Mouse (Mus musculus) liver, embryonic 14.5 days (tissue): Measurements from ENCODE around the gene Nr1i3.

ENCODE experiments used
- CTCF ChIP-seq: IDR thresholded peaks from 2 replicates; pipeline ENCODE4 v1.5.1; 2016; ENCODE audit warnings: antibody characterized with exemption, low read depth, control low read depth
- EP300 ChIP-seq: IDR thresholded peaks from 2 replicates; pipeline ENCODE4 v1.6.1; 2016; ENCODE audit warnings: antibody characterized with exemption, low read depth

GRCm38 (mm10) chr1:171268341-171268740 is 54.6 kb downstream of the Nr1i3 start:
- TF ChIP-seq CTCF, result no peak
- no peak for TF ChIP-seq EP300
